Mouse (Mus musculus) hematopoietic stem cell, adult 5-6 weeks (primary cell): ENCODE measurements around the gene F2rl2. TPM values are rescaled to one million over a fixed set of nuclear protein-coding genes. Genes with fewer than 3 reads are reported as not detected.

ENCODE experiments used
- ATAC-seq, 2 experiments: fragments of 125-278 bp in 1 of 2; replicated peaks in 1 of 2; 2 replicates each; pipeline ENCODE4 v1.8.0; 2016 to 2017; ENCODE audit warnings: inconsistent platforms in 2 of 2, mild to moderate bottlenecking in 2 of 2, moderate number of reproducible peaks in 2 of 2, low read depth in 1 of 2, moderate TSS enrichment in 1 of 2; ENCODE audit not compliant: low FRiP score in 2 of 2, poor library complexity in 2 of 2, severe bottlenecking in 2 of 2, insufficient read depth in 1 of 2, low TSS enrichment in 1 of 2
- total RNA-seq: library from RNA; stranded (forward); fragments of 172-1452, 232-1000 nt; gene quantifications from 2 replicates; pipeline ENCODE4 v1.2.3, GENCODE M21; 2017

Gene F2rl2
- total RNA-seq, 1 experiment from 2014 or later, result 1.4 TPM

- ATAC-seq, result no peak
Measured at GRCm38 (mm10) chr13:95745451-95745850, 48.8 kb downstream of the F2rl2 start.

- ATAC-seq, result peak; percentile 69 to 78
Measured at GRCm38 (mm10) chr13:95746509-95746908, 49.9 kb downstream of the F2rl2 start.

GRCm38 (mm10) chr13:95747101-95747500 lies 50.4 kb downstream of the F2rl2 start:
- no peak for ATAC-seq

DNA sequence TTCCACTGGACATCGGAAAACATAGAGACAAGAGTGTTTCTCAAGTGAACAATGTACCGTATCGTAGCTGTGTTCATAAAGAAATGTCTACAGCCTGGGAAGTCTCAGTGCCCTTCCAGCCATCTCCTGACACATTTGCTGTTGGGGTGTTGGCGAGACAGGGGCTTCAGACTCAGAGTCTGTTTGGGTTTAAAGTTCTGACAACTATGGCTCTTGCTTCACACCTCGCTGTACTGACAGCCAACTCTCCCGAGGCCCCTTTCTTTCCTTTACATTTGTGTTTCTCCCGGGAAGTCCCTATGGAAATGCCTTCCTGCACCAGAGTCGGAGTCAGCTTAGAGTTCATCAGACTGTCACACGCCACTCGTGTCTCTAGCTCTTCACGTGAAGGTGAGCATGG lies 50.9 kb downstream of the F2rl2 start:
- ATAC-seq, result no peak

Other genes with a start within 250 kb of the F2rl2 start
- gene S100z, start 218.1 kb upstream of the F2rl2 start, total RNA-seq, result not detected in 2 replicates
- gene F2rl1, start 171.6 kb upstream of the F2rl2 start, total RNA-seq, result not detected in 2 replicates
- gene F2r, start 78.4 kb upstream of the F2rl2 start, total RNA-seq, result 29.5 and 39.1 TPM in 2 replicates
- 234 and 243 TPM in 2 replicates for gene Iqgap2, start 195.1 kb downstream of the F2rl2 start, total RNA-seq